Mouse (Mus musculus) olfactory bulb, adult 2 months (tissue): ENCODE measurements at regions not wholly inside any gene's neighbourhood (a gene's known extent, or its start where the extent isn't known, plus 50 kb on each side); places are given as distances from the start of the nearest gene placed in this dataset.

Source experiments
- H3K27ac ChIP-seq: fragments of 200-500 bp; 2 replicates; pipeline ENCODE4 v1.5.1; 2012; ENCODE audit warnings: low read depth, low read length; ENCODE audit not compliant: insufficient read depth
- H3K4me1 ChIP-seq: fragments of 200-500 bp; 2 replicates; pipeline ENCODE4 v1.6.1; 2012; ENCODE audit warnings: low read length; ENCODE audit not compliant: control insufficient read depth, insufficient read depth
- H3K4me3 ChIP-seq: fragments of 200-500 bp; 2 replicates; pipeline ENCODE4 v1.5.1; 2012; ENCODE audit warnings: mild to moderate bottlenecking, low read depth, low read length, moderate library complexity; ENCODE audit not compliant: insufficient read depth
- CTCF ChIP-seq: fragments of 200-500 bp; IDR thresholded peaks from 2 replicates; pipeline ENCODE4 v1.5.1; 2012; ENCODE audit warnings: low read depth, mild to moderate bottlenecking, low read length, moderate library complexity; ENCODE audit not compliant: insufficient read depth
- POLR2A ChIP-seq: fragments of 200-500 bp; IDR thresholded peaks from 2 replicates; pipeline ENCODE4 v1.6.1; 2012; ENCODE audit warnings: mild to moderate bottlenecking, low read depth, low read length, moderate library complexity; ENCODE audit not compliant: insufficient read depth
- WGBS: fragments of 180-500 bp; shearing (Covaris S2); methylation state at CpG from one replicate; pipeline ENCODE4 v1.1.7; 2018; 5-methylcytosine and 5-hydroxymethylcytosine counted together

DNA sequence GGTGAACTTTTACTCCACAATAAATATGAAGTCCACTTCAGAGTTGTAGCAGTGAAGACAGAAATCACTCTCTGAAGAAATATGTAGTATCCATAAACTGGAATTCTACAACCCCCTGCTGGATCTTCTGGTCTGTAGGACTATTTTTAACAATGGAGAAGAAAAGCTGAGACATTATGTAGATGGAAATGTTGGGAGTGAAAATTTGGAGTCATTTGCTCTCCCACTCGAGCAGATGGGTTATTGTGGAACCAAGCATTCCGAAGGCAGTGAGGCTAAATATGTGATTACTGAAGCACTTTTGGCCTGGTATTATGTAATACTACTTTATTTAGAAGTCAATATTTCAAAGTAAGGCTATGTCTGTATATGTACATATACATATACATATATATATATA is 195.0 kb upstream of the Atp10a start:
- Histone ChIP-seq H3K27ac (no peak overlapping the region), H3K4me1 (no peaks in the 10 kb centered on the region), H3K4me3 (no peak overlapping the region)
- no peak for TF ChIP-seq POLR2A
- no peak for TF ChIP-seq CTCF
- 44% methylated on average over 2 of the region's 2 CpGs for WGBS

DNA sequence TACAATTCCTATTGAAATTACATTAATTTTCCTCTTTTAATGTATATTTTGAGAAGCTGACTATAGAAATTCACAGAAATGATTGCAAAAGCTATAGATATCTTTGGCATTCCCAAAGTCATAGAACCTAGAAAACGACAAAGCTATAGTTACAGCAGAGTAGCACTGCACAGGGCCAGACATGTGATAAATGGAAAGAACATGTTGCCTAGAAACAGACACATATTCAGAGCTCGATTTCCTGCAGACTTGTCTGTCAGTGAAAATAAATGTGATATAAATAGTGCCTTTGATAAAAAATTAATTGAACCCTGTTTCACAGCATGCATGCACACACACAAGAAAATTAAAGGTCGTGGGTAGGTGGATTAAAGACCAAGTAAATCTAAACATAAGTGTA is 182.8 kb upstream of the Atp10a start:
- 39% methylated on average over 3 of the region's 3 CpGs for WGBS
- H3K4me1 ChIP-seq, result no peaks in the 10 kb centered on the region
- no peak overlapping the region for H3K27ac ChIP-seq
- H3K4me3 ChIP-seq, result no peak overlapping the region
- no peak for TF ChIP-seq CTCF

DNA sequence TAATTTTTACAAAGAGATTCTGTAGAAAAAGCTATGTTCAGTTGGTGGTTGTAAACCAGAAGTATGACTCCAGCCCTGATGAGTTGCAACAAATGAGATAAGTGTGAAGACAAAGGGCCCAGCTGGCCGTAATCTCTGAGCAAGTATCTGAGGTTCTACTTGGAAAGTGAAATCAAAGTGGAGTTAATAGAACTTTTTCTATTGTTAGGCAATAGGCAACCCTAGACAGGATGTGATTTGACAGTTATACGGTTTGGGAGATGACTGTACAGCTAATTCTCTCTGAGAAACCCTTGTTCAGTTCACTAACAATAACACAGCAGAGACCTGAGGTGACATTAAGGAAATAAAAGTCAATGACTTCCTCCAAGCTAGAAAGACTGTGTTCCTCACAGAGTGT is 180.8 kb upstream of the Atp10a start:
- Histone ChIP-seq H3K4me3 (no peak overlapping the region), H3K4me1 (no peaks in the 10 kb centered on the region), H3K27ac (no peak overlapping the region)
- WGBS, result 80% methylated on average over 2 of the region's 2 CpGs
- TF ChIP-seq POLR2A (no peak), CTCF (no peak)

- Histone ChIP-seq H3K4me1 (no peaks in the 10 kb centered on the region), H3K4me3 (no peak overlapping the region), H3K27ac (no peak overlapping the region)
- WGBS, result 42% methylated on average over 2 of the region's 2 CpGs
- TF ChIP-seq POLR2A, result no peak
- TF ChIP-seq CTCF, result no peak
Measured at GRCm38 (mm10) chr7:58488250-58488649, 167.7 kb upstream of the Atp10a start.
